ENCODE assay signal across 7 mouse cellular contexts in the genomic region with DNA sequence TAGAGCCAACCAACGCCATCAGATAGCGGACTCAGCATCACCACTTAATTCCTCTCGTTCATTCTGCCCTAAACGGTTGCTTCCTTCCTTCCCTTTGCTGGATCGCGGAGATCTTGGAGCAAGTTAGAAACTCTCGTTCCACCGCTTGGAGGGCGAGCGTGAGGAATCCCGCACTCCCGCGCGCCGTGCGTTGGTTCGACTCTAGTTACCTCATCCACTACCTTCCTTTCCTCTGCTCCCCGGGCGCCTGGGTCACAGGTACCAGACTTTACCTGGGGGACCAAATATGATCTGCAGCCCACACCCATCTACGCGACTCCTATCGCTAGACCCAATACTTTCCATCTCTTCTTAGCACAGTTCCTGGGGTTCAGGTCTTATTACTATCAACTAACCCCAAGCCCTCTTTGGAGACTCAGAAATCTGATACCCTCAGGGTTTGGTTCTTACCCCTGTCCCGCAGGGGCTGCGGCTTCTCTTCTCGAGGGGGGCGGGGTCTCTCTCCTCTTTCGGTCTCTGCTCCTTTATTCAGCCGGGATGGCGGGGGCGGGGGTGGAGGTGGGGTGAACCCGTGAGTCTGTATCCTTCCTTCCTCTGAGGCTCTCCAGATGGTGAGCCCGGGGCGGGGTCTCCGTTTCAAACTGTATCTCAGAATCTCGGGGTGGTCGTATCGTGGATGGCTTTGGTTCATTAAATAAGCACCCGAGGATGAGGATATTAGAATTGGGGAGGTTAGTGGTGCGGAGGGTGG. TPM values are rescaled to one million over a fixed set of nuclear protein-coding genes. Genes with fewer than 3 reads are reported as not detected.
A peak's percentile ranks its signal among the peaks of the same experiment; 100 is the strongest.
DNase-seq lines count a peak whose midpoint lies in the region; ATAC-seq lines count a peak whose summit lies in the region.

Bcl6b (minus strand) TSS at position 539 of the 751 bp plus-strand sequence.

- WGBS in embryonic facial prominence, embryonic 14.5 days: 3% methylated on average over 39 of the region's 39 CpGs
- WGBS in liver, embryonic 11.5 days: 3% methylated on average over 39 of the region's 39 CpGs

- H3K9ac ChIP-seq in embryonic facial prominence, embryonic 14.5 days (ENCODE audit: low read depth, low read length): peak within 1 kb of the TSS; percentile 45
- H3K9ac ChIP-seq in liver, embryonic 11.5 days (ENCODE audit: low read depth, low read length): peak within 1 kb of the TSS; percentile 36

- peak within 1 kb of the TSS; percentile 49; the same call in 1 of the 2 replicates for H3K27ac ChIP-seq in embryonic facial prominence, embryonic 14.5 days (replicated peaks; ENCODE audit: low read depth, low read length)
- H3K27ac ChIP-seq in liver, embryonic 11.5 days (ENCODE audit: low read depth, low read length): 0 out of 2 replicates have a peak within 1 kb of the TSS, but pooled peaks have one; percentile 16

- H3K36me3 ChIP-seq in embryonic facial prominence, embryonic 14.5 days (ENCODE audit: control insufficient read depth, insufficient read depth, low read length): peaks cover under 1% of the 10 kb centered on the region; the same call in 1 of the 2 replicates
- H3K36me3 ChIP-seq in liver, embryonic 11.5 days (ENCODE audit: control insufficient read depth, insufficient read depth, low read length): no peaks in the 10 kb centered on the region
- H3K36me3 ChIP-seq in splenic B cell, adult 2 months (ENCODE audit: control insufficient read depth, insufficient read depth, low read length, poor library complexity, severe bottlenecking): no peaks in the 10 kb centered on the region

- peaks cover 12% of the 10 kb centered on the region for H3K4me1 ChIP-seq in embryonic facial prominence, embryonic 14.5 days (ENCODE audit: control insufficient read depth, insufficient read depth, low read length)
- peaks cover 29% of the 10 kb centered on the region for H3K4me1 ChIP-seq in liver, embryonic 11.5 days (replicated peaks; ENCODE audit: control insufficient read depth, insufficient read depth, low read length)

- peak; percentile 25 for DNase-seq in thymus, postnatal 0 days (ENCODE audit: low spot score)
- DNase-seq in thymus, adult 18-20 months: no peak
- no peak for DNase-seq in embryonic facial prominence, embryonic 14.5 days (ENCODE audit: low spot score)
- DNase-seq in heart, postnatal 36 days: peak in 1 of 2 experiments; percentile 62
- DNase-seq in liver, embryonic 11.5 days (ENCODE audit: low spot score): no peak
- DNase-seq in splenic B cell, adult 2 months (ENCODE audit: low read depth, low spot score): peak; percentile 34
- no peak for DNase-seq in frontal cortex, adult 2 months (ENCODE audit: extremely low spot score in 1 of 2, low spot score in 1 of 2)

- peak within 1 kb of the TSS; percentile 29 for H3K4me3 ChIP-seq in embryonic facial prominence, embryonic 14.5 days (ENCODE audit: low read depth, low read length)
- H3K4me3 ChIP-seq in liver, embryonic 11.5 days (ENCODE audit: low read depth, low read length): peak within 1 kb of the TSS; percentile 37

- no peak for ATAC-seq in embryonic facial prominence, embryonic 14.5 days (ENCODE audit: low read depth)
- 0 out of 2 replicates have a peak, but pooled peaks have one; percentile 8 for ATAC-seq in liver, embryonic 11.5 days (replicated peaks; ENCODE audit: low FRiP score)

- intact Hi-C loops in heart, postnatal 36 days (cut with DNase I): loop anchor here (1.0 to 10.0 kb wide), 3 partner anchors 8 to 815 kb away; partner anchors contain the start of genes Kdm6b, Rnf167, Slc16a13 and Slc25a11

- H3K9me3 ChIP-seq in embryonic facial prominence, embryonic 14.5 days (ENCODE audit: control insufficient read depth, low read length): no peaks in the 10 kb centered on the region
- H3K9me3 ChIP-seq in liver, embryonic 11.5 days (ENCODE audit: control insufficient read depth, low read length): no peaks in the 10 kb centered on the region

- H3K27me3 ChIP-seq in embryonic facial prominence, embryonic 14.5 days (replicated peaks; ENCODE audit: control insufficient read depth, insufficient read depth, low read length): peaks cover 64% of the 10 kb centered on the region
- peaks cover 44% of the 10 kb centered on the region for H3K27me3 ChIP-seq in liver, embryonic 11.5 days (replicated peaks; ENCODE audit: control insufficient read depth, insufficient read depth, low read length)
- no peaks in the 10 kb centered on the region for H3K27me3 ChIP-seq in splenic B cell, adult 2 months (ENCODE audit: control insufficient read depth, insufficient read depth, low read length, poor library complexity, severe bottlenecking)

- H3K4me2 ChIP-seq in embryonic facial prominence, embryonic 14.5 days (ENCODE audit: low read depth, low read length): peak within 1 kb of the TSS; percentile 49
- peak within 1 kb of the TSS; percentile 66 for H3K4me2 ChIP-seq in liver, embryonic 11.5 days

RNA-seq across cellular contexts. Expression of gene Bcl6b, which starts in this region (rescaled TPM):
- 1.9 and 2.2 TPM in 2 replicates for polyA plus RNA-seq in thymus, postnatal 0 days (2015; fragmentation: Nextera tagmentation; extraction: Ambion mirVana)
- 11.6 and 13.0 TPM in 2 replicates for polyA plus RNA-seq in embryonic facial prominence, embryonic 14.5 days (2014; fragmentation: Nextera tagmentation; extraction: Ambion mirVana)
- total RNA-seq in heart, postnatal 36 days (2021): 10 to 100 TPM; 19.7 to 20.0 TPM
- 6.8 and 7.3 TPM in 2 replicates for polyA plus RNA-seq in liver, embryonic 11.5 days (2014; fragmentation: Nextera tagmentation; extraction: Ambion mirVana)
- 1.5 and 1.9 TPM in 2 replicates for polyA plus RNA-seq in frontal cortex, adult 2 months (2012; rRNA removed)

Comparison
In these comparisons a context has a peak if more than half of its experiments do, and no peak if none do; other contexts are left out.
1. DNase-seq: peak in thymus, postnatal 0 days (single experiment) and splenic B cell, adult 2 months (single experiment); none in thymus, adult 18-20 months (0 of 2), embryonic facial prominence, embryonic 14.5 days (single experiment), liver, embryonic 11.5 days (single experiment) and frontal cortex, adult 2 months (0 of 2).